Mouse (Mus musculus): ENCODE data around the gene Ss18l1.

DNA sequence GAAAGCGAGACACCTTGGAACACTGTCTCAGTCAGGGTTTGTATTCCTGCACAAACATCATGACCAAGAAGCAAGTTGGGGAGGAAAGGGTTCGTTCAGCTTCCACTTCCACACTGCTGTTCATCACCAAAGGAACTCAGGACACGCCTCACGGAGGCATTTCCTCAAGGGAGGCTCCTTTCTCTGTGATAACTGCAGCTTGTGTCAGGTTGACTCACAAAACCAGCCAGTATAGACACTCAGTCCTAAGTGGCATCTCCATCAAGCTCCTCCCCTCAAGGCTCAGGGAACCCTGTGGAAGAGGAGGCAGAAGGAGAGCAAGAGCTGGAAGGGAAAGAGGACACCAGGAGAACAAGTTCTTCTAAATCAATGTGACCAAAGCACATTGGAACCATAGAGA, 43.9 kb upstream of the Ss18l1 start:
- no peak for TF ChIP-seq CTCF (IDR thresholded peaks at IDR 0.05; ENCODE audit: borderline replicate concordance, insufficient read depth, low read depth, low read length)
- no peak for TF ChIP-seq POLR2A (IDR thresholded peaks at IDR 0.05; ENCODE audit: borderline replicate concordance, insufficient read depth, low read length)
